Mouse (Mus musculus): ENCODE data around the gene Cerkl.

Gene Cerkl

GRCm38 (mm10) chr2:79443401-79443800, 13.2 kb downstream of the Cerkl start:
- DNase-seq (ENCODE audit: low read depth, low spot score) = no peak

- no peak for DNase-seq (ENCODE audit: low read depth, low spot score)
Measured at GRCm38 (mm10) chr2:79442906-79443305, 13.7 kb downstream of the Cerkl start.

- DNase-seq (ENCODE audit: low read depth, low spot score) = no peak
Measured at GRCm38 (mm10) chr2:79442227-79442626, 14.4 kb downstream of the Cerkl start.

GRCm38 (mm10) chr2:79430061-79430460, 26.5 kb downstream of the Cerkl start:
- DNase-seq (ENCODE audit: low read depth, low spot score) = no peak

- no peak for DNase-seq (ENCODE audit: low read depth, low spot score)
Measured at GRCm38 (mm10) chr2:79429650-79430049, 26.9 kb downstream of the Cerkl start.

- no peak for DNase-seq (ENCODE audit: low read depth, low spot score)
Measured at GRCm38 (mm10) chr2:79429108-79429507, 27.5 kb downstream of the Cerkl start.

- DNase-seq (ENCODE audit: low read depth, low spot score) = no peak
Measured at GRCm38 (mm10) chr2:79428569-79429104, 27.9 kb downstream of the Cerkl start.

GRCm38 (mm10) chr2:79428022-79428421, 28.6 kb downstream of the Cerkl start:
- no peak for DNase-seq (ENCODE audit: low read depth, low spot score)

GRCm38 (mm10) chr2:79421696-79422095, 34.9 kb downstream of the Cerkl start:
- DNase-seq (ENCODE audit: low read depth, low spot score) = no peak

- no peak for DNase-seq (ENCODE audit: low read depth, low spot score)
Measured at GRCm38 (mm10) chr2:79414505-79414904, 42.1 kb downstream of the Cerkl start.

GRCm38 (mm10) chr2:79410903-79411255, 45.7 kb downstream of the Cerkl start:
- DNase-seq (ENCODE audit: low read depth, low spot score) = no peak

GRCm38 (mm10) chr2:79410247-79410902, 46.2 kb downstream of the Cerkl start:
- DNase-seq (ENCODE audit: low read depth, low spot score) = no peak

- DNase-seq (ENCODE audit: low read depth, low spot score) = no peak
Measured at GRCm38 (mm10) chr2:79405661-79406405, 50.8 kb downstream of the Cerkl start.

GRCm38 (mm10) chr2:79400045-79400444, 56.5 kb downstream of the Cerkl start:
- DNase-seq (ENCODE audit: low read depth, low spot score) = no peak

- no peak for DNase-seq (ENCODE audit: low read depth, low spot score)
Measured at GRCm38 (mm10) chr2:79399234-79400000, 57.2 kb downstream of the Cerkl start.

GRCm38 (mm10) chr2:79398831-79399230, 57.8 kb downstream of the Cerkl start:
- DNase-seq (ENCODE audit: low read depth, low spot score) = no peak

- no peak for DNase-seq (ENCODE audit: low read depth, low spot score)
Measured at GRCm38 (mm10) chr2:79398343-79398742, 58.2 kb downstream of the Cerkl start.

GRCm38 (mm10) chr2:79397107-79397506, 59.5 kb downstream of the Cerkl start:
- no peak for DNase-seq (ENCODE audit: low read depth, low spot score)

- DNase-seq (ENCODE audit: low read depth, low spot score) = no peak
Measured at GRCm38 (mm10) chr2:79379087-79380041, 77.2 kb downstream of the Cerkl start.

GRCm38 (mm10) chr2:79378346-79379086, 78.1 kb downstream of the Cerkl start:
- DNase-seq (ENCODE audit: low read depth, low spot score) = no peak

Measured in embryo, embryonic 11.5 days (tissue).